In genomic region chr10:20311918-20312735, GRCm38 (mm10) we compare ENCODE assay signal across 8 mouse cellular contexts. TPM values are rescaled to one million over a fixed set of nuclear protein-coding genes. Genes with fewer than 3 reads are reported as not detected.
A peak's percentile ranks its signal among the peaks of the same experiment; 100 is the strongest.
DNase-seq lines count a peak whose midpoint lies in the region; ATAC-seq lines count a peak whose summit lies in the region.

Bclaf1 (plus strand) TSS chr10:20312469.

- H3K36me3 ChIP-seq in heart, embryonic 10.5 days = 0 out of 2 replicates have a peak, but pooled peaks cover 5% of the 10 kb centered on the region
- H3K36me3 ChIP-seq in kidney, embryonic 15.5 days = peaks cover 3% of the 10 kb centered on the region; the same call in 1 of the 2 replicates

- peak within 1 kb of the TSS; percentile 70 for H3K4me2 ChIP-seq in kidney, embryonic 15.5 days

- H3K4me3 ChIP-seq in heart, embryonic 10.5 days = peak within 1 kb of the TSS; percentile 89
- peak within 1 kb of the TSS; percentile 92 for H3K4me3 ChIP-seq in kidney, embryonic 15.5 days (replicated peaks)

- H3K9me3 ChIP-seq in heart, embryonic 10.5 days = no peaks in the 10 kb centered on the region
- no peaks in the 10 kb centered on the region for H3K9me3 ChIP-seq in kidney, embryonic 15.5 days (replicated peaks)

- under 1% methylated on average over 84 of the region's 84 CpGs for WGBS in heart, embryonic 10.5 days
- WGBS in kidney, embryonic 15.5 days = under 1% methylated on average over 82 of the region's 84 CpGs

- peak; percentile 100 for DNase-seq in B cell, adult 2 months
- DNase-seq in brain, adult 2 months (ENCODE audit: low read depth, low spot score) = peak; percentile 100
- DNase-seq in heart, embryonic 10.5 days (ENCODE audit: low spot score) = peak; percentile 100
- DNase-seq in liver = peak; percentile 100
- DNase-seq in spleen, postnatal 4 days (ENCODE audit: low spot score in 2 of 2) = peak; percentile 100

- H3K27me3 ChIP-seq in heart, embryonic 10.5 days (ENCODE audit: insufficient read depth, poor library complexity, severe bottlenecking) = no peaks in the 10 kb centered on the region
- no peaks in the 10 kb centered on the region for H3K27me3 ChIP-seq in kidney, embryonic 15.5 days

- peak within 1 kb of the TSS; percentile 94 for H3K9ac ChIP-seq in kidney, embryonic 15.5 days

- peaks cover 14% of the 10 kb centered on the region for H3K4me1 ChIP-seq in heart, embryonic 10.5 days
- H3K4me1 ChIP-seq in kidney, embryonic 15.5 days = peaks cover 17% of the 10 kb centered on the region

- H3K27ac ChIP-seq in heart, embryonic 10.5 days = peak within 1 kb of the TSS; percentile 99
- H3K27ac ChIP-seq in kidney, embryonic 15.5 days = peak within 1 kb of the TSS; percentile 100

- ATAC-seq in erythroblast, adult 5-6 weeks (replicated peaks; ENCODE audit: low FRiP score, poor library complexity, severe bottlenecking) = peak; percentile 88
- ATAC-seq in kidney, embryonic 15.5 days (replicated peaks; ENCODE audit: low FRiP score) = peak; percentile 99
- ATAC-seq in monocyte, adult 5-6 weeks (replicated peaks; ENCODE audit: insufficient number of reproducible peaks, low FRiP score, low TSS enrichment, poor library complexity, severe bottlenecking) = peak; percentile 92

RNA-seq across cellular contexts. Expression of gene Bclaf1, which starts in this region (rescaled TPM):
- 70.5 and 83.8 TPM in 2 replicates for total RNA-seq in erythroblast, adult 5-6 weeks (2015; ENCODE audit: low replicate concordance)
- total RNA-seq in erythroblast, adult 5-6 weeks (2017; ENCODE audit: low replicate concordance) = 218 and 248 TPM in 2 replicates
- polyA plus RNA-seq in heart, embryonic 10.5 days (2016; fragmentation: Nextera tagmentation; extraction: Ambion mirVana) = 105 and 116 TPM in 2 replicates
- 128 and 134 TPM in 2 replicates for polyA plus RNA-seq in kidney, embryonic 15.5 days (2015; fragmentation: Nextera tagmentation; extraction: Ambion mirVana)
- 413 to 489 TPM (median 444 TPM) in 3 replicates for total RNA-seq in monocyte, adult 5-6 weeks (2017)

Comparison
In these comparisons a context has a peak if more than half of its experiments do, and no peak if none do; other contexts are left out.
1. Peak in every context shown above with its lines: DNase-seq, ATAC-seq, H3K4me3 ChIP-seq and H3K27ac ChIP-seq.